Mouse (Mus musculus) liver (tissue): ENCODE measurements at regions not wholly inside any gene's neighbourhood (a gene's known extent, or its start where the extent isn't known, plus 50 kb on each side); places are given as distances from the start of the nearest gene placed in this dataset.

Experiments used
- DNase-seq: peaks from one replicate; pipeline ENCODE4 v3.0.0-alpha.2; 2020; ENCODE audit warnings: mixed read lengths

DNA sequence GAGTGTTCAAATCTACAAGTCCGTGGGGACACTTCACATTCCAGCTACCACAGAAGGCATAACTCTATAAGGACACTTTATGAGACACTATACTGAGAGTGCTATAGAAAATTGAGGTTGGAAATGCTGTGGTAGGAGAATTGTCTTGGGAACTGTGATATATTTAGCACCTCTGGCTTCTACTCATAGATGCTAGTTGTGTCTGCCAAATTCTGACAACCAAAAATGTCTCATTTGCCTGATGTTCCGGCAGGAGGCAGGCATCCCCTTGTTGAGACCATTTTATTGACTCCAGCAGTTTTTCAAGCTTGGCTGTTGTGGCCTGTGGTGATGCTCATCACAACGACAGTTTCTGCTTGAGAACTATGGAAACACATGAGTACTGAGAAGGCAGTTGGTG, 387.9 kb downstream of the Etnk1 start:
- DNase-seq: no peak

DNA sequence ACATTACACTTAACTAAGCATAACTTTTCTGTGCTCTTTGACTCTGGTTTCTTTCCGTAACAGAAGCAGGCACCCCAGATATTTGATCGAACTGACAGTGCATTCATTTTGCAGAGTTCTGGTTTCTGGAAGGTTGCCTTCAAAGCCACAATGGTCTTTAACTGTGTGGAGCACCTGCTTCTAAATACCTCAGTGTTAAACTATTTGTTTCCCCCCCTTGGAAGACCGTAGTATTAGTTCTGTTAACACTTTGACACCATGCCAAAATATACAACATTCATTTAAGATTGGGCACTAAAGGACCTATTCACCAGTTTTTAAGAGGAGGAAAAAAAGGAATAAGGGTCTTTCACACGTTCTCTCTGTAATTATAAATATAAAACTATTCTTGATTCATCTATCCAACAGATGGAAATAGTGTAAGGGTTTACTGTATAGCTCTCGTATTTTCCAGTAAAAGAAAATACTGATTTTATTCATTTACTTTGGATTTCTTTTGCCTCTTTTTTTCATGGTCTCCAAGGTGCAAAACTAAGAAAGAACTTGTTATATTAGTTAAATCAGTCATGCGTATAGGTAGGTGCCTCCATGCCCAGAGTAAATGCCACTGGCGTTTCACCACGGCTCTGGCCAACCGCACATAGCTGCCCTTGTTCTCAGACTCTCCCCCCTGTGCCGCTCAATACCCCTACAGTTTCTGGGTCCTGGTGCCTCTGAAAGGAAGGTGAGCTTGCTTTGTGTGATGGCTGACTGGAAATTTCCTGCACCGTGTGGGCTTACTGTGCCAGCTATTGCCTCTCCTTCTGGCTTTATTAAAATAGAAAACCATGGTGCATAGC, 391.2 kb downstream of the Etnk1 start:
- no peak for DNase-seq

DNA sequence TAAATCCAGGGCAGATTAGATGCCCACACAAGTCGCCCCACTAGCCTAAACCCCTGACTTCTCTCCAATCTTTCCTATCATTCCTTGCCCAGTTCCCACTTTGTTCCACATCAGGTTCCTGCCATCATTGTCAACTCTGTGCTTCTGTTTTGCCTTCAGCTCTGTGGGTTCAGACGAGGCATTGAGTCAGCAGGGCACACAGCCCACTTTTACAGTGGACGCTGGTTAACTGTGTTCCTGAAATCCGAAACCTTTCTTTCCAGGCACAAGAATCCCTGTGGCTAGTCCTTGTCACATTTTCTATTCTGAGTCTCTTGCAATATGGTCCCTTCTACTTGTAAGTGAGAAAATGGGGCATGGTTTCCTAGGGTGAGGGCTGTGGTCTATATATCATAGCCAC, 392.3 kb downstream of the Etnk1 start:
- no peak for DNase-seq

DNA sequence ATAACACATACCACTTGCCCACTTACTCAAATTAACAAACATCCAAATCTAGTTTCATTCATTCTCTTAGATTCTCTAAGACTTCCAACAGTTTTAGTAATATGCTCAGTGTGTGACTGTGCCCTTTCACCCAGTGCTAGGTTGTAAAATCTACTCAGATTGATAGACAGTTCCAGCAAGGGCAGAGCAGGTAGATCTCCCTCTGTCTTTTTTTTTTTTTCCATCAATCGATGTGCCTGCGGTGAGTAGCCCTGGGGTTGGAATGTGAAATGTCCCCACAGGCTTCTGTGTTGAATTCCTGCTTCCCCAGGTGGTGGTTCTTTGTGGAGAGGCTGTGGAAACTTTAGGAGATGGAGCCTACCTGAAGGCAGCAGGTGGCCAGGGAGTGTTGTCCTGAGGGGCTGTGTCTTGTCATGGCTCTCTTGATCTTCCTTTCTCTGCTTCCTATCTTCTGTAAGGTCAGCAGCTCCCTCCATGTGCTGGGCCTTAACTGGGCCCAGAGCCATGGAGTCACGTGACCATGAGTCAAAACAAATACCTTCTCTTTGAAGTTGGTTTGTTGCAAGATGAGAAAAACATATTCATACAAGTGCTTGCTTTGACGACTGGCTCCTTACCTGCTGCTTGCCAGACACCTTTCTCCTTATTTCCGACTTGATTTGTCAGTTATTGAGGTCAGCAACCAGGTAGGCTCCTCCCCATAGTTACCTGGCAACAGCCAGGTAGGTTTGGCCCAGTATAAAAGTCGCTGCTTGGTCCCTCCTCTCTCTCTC, 394.5 kb downstream of the Etnk1 start:
- DNase-seq: no peak

DNA sequence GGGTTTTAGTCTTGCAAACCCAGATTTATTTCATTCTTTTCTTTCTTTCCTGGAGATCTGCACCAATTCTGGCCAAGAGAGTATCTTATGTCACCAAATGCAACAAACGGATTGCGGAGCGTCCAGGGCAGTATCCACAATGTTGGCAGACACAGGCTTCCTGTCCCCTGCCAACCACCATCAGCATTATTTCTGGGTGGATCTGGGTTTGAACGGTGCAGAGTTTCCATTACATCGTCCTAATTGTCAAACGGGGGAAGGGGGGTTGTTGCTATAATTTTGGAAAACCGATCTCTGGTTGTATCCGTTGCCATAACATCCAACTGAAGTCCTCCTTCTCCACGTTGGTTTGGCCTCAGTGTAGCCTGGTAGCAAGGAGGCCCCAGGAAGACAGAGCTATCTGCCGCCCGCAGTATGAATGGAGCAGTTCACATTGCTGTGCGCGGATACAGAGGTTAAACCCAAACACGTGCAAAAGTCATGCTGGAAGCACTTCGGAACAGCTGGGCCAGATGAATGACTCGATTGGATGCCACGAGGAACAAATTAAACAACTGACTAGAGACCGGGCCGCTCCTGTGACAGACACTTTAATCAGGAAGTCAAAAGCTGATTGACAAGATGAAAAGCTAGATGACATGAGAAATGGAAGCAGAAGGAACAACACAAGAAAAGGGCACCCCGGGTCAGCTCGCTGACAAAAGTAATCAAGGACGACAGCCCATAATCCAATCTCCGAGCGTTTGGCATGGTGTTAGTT, 404.5 kb downstream of the Etnk1 start:
- no peak for DNase-seq

DNA sequence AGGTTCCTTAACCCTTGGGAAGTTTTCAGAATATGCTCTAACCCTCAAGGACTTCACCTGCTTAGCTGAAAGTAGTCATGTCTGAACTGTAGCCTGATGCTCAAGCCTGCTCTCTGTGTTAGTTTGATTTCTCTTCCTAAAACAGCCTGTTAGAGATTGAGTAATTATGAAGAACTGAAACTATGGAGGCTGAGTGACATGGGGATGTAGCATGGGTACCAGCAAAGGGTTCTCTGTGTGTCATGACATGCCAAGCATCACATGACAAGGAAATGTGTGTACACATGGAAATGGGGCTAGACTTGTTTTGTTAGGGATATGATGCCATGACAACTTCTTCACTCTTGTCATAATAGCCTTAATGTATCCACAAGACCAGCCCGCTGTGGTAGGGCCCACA, 412.2 kb downstream of the Etnk1 start:
- DNase-seq: no peak

DNA sequence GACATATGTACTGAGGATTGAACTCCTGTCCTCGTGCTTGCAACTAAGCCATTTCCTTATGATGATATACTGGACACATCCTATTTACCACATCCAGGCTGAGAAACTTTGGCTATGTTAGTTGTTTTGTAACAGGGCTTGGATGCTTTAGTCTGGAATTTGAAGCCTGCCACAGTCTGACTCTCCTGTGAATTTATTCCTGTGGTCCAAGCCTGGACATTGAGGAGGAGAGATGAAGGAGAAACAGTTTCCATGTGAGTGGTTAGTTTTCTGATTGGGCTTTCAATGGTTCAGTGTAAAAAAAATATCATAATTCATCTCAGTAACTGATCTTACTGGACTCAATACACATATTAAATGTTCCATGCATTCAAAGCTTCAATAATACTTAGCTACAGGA, 422.6 kb downstream of the Etnk1 start:
- no peak for DNase-seq

DNA sequence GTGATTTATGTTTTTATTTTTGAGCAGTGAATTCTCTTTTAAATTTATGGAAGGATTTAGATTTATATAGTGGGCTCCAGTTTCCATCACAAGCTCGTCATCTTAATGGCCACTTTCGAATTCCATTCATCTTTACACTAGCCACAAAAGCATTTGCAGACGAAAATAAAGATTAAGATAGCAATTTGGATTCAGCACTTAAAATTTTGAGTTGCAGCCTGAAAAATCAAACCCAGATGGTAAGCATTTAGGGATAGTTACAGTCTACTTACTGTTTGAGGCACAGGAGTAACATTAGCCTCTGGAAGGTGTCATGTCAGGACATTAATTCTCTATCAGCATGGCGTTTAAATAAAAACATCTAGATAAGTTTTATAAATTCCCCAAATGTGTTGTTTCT, 423.2 kb downstream of the Etnk1 start:
- no peak for DNase-seq

DNA sequence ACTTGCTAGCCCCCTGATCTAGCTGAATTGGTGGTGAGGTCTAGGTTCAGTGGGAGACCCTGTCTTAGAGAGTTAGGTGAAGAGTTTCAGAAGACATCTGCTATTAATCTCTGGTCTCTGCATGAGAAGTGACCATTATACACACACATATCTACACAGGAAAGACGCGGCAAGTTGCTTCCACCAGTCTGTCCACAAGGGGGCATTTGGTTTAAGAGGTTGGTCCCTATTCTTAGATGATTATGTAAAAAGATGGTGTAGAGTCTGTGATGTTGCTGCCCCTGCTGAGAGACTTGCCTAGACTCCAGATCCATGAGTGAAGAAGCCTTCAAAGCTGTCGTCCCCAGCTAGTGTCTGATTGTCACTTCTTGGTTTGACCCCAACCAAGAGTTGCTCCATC, 425.5 kb downstream of the Etnk1 start:
- no peak for DNase-seq

DNA sequence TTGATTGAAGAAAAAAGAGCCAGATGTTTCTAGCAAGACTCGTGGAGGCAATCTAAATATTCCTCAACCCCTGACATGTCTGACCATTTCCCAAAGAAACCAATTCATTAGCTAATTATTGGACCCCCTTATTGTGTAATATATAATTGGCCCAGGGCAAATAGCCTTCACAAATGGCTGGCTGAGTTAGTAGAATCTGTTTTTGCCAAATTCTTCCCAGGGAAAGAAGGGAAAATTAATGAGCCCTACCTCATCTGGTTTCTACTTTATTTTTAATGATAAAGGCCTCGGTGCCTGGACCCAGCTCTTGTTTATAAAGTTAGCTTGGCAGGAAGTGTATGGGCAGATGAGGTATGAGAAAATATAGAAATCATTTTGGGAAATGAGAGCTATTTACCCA, 428.5 kb downstream of the Etnk1 start:
- DNase-seq: no peak

DNA sequence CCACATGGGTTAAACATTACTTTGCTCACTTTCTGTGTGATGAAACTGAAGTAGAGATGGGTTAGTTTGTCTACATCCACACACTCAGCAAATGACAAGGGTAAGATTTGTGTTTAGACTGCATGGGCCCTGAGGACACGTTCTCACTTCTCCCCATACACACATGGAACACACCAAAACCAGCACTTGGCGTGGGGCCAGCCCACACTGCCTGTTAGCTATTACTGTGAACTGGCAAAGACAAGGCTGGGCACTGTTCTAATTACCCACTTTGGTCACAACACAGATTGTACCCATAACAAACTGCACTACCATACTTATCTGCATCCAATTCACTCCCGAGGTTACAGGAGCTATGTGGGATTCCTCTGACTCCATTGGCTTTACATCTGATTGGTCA, 430.4 kb downstream of the Etnk1 start:
- DNase-seq: no peak

DNA sequence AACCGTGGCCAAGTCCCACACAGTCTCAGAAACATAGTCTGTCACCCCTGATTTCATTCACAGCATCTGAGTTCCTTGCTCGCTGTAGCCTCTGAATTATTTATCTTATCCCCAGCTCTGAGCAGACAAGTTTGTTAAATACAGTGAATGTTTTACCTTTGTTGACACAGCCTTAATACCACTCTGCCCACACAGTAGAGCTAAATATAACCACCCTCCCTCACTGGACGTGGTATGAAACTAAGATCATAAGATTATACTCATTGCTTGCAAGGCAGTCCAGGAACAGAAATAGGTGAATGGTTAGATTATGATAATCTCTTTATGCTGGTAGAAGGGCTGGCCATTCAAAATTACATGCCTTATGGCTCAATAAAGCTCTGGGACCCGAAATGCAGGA, 431.9 kb downstream of the Etnk1 start:
- DNase-seq: no peak

DNA sequence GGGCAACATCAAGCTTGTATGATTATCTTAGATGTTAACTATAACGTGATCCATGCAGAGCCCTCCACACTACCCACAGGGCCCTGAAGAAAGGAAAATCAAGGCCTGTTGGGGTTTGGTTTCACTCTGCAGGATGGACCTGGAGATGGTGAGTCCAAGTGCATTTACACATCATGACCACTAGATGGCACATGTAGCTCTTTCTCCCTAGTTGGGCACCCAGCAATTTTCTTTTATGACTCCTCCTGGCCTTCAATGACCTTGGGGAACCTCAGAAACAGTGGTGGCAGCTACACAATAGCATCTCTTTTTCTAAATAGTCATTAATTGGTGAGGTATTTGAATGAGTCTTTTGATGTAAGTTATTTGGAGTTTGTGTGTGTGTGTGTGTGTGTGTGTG, 442.1 kb downstream of the Etnk1 start:
- no peak for DNase-seq

DNA sequence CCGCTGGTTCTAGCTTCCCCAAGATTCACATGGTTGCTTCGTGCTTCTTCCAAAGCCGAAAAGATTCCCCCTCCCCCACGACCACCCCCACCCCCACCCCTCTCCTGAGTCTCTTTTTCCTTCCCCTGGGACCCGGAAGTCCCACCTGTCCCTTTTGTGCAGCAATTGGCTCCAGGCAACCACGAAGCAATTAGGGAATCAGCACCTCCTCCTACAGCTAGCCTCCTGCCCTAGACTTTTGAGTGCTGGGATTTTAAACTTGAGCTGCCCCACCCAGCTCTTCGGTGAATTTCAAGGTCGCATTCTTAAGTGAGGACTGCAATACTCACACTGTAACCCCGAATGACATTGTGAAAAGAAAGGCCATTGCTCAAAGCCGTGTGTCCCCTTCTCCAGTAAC, 445.9 kb downstream of the Etnk1 start:
- DNase-seq: no peak

DNA sequence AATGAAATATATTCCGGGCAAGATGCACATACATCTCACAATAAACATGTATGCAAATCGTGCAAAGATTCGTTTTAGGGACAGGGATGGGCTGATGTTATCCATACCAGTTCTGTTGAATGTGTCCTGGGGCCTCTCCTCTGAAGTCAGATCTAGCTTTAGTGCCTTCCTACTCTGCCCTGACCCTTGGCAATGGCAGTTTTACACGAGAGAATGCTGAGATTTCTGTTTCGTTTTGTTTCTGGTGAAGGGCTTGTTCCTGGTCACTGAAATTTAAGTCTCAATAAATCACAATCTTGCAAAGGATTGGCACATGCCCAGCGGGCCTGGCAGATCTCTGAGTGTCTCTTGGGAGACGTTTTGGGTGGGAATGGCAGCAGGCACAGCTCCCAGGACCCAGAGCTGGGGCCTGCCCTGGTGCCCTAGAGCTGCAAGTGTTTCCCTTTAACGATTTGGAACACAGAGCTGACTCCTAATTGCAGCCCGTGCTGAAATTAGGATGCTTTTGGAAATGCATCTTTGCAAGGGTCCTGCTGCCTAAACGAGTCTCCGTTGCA, 447.5 kb downstream of the Etnk1 start:
- DNase-seq: no peak

DNA sequence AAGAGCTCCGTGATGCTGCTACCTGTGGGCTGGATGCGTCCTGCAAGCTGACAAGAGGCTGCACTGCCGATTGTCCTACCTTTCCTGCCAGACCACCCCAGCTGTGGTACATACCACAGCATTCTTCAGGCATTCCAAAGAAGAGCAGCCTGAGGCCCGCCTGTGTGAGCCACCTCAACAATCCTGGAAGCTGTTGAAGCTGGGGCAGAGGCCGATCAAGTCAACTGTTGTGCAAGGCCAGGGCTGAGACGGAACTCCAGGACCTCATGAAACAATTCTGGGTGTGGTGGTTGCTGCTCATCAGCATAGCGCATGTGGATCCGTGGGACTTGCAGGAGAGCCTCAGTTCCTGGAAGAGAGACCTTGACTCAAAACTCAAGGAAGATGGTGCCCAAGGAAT, 448.3 kb downstream of the Etnk1 start:
- no peak for DNase-seq

DNA sequence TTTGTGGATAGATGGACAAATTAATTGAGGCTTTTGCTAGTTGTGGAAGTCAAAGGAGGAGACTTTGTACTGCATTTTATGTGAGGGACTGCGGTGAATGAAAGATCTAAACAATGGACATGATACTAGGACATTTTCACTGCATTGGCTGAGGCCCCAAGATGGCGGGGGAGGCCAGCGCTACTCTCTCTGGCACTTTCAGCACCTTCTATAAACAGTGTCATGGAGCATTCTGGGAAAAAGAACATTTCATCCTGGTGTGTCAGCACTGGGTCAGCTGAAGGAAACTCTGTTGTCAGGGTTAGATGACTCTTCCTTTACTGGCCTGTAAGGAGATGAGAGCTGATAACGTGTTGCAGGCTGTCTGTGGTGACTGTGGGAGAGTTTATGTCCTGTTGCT, 449.4 kb downstream of the Etnk1 start:
- no peak for DNase-seq

DNA sequence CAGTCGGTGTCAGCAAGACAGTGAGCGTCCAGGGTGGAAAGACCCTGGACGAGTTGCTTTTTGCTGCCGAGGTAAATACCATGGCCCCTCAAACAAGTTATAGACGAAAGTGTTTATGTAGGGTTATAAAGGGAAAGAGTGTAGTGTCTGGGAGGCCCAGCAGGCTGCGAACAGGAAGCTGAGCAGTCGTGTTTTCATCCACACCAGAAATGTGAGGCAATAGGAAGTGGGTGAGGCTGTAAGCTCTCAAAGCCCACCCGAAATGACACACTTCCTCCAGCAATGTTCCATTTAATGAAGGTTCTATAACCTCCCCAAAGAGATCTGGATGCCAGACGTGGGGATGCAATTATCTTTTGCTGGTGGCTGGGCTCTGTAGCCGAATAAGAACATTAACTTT, 451.5 kb downstream of the Etnk1 start:
- DNase-seq: no peak

DNA sequence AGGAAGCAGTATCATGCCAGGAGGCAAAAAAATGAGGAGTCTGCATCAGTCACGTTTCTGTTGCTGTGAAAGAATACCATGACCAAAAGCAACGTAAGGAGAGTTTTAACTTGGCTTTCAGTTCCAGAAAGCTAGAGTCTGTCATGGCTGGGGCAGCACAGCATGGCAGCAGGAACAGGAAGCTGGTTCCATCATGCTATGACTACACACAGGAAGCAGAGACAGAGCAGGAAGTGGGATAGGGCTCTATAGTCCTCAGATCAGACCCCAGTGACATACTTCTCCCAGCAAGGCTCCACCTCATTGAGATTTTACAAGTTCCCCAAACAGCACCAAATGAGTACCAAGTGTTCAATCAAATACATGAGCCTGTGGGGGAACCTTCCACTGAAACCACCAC, 453.6 kb downstream of the Etnk1 start:
- DNase-seq: no peak

DNA sequence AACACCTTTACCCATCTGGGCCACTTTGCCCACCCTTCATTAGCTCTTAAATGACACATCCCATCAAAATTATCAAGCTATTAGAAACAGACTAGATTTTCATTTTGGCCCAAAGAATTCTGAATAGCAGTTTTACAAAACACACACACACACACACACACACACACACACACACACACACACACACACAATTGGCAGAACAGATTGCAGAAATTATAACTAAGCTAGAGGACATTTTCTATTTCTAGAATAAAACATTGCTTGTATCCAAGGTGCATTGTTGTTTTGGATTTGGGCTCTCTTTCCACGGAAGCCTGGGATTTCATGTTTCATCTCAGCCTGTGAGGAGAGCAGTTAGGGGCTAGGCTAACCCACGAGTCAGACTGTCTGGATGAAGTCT, 455.1 kb downstream of the Etnk1 start:
- no peak for DNase-seq

DNA sequence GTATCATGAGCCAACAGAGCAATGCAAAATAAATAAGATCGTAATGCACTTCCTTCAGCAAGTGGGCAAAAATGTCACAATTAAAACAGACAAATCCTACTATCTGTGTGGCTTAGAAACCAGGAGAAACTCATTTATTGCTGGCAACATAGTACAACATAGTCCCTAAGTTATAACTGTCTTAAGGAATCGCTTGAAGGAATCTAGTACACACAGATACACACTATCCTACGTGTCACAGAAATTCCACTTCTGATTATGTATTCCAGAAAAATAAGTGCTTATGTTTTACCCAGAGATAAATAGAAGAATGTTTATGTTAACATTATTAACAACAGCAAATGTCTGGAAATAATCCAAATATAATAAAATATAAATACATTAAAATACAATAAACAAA, 457.9 kb downstream of the Etnk1 start:
- DNase-seq: no peak

DNA sequence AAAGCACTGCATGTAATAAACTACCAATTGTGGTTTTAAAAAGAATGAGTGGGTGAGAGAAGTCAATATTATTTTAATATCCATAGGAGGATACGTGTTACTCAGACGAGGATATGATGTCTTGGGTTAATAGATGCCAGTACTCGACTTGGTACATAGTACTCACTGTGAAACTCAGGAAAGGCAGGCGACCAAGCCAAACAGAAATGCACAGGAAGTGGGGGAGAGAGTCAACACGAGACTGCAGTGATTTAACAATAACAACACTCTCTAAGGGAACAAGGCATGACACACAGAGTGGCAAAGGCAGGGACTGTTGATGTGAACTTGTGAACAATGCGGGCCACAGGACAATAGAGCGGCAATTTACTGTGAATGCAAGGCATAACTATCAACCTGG, 464.6 kb downstream of the Etnk1 start:
- no peak for DNase-seq

DNA sequence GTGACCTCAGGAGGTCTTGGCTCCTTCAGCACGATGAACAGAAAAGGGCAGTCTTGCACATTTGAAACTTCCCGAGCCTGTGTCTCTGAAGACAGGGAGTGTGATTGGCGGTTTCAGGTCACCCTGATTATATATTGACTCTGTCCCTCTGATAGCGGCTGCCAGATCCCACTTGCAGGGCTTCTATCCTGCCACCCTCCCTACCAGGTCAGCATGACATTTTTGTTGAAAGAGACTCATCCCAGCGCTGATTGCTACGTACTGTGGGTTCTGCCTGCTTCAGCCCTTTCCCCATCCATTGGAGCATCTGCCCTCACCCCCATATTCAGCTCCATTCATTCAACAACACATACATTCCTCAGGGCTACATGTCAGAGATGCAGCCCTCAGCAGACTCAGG, 466.7 kb downstream of the Etnk1 start:
- peak; percentile 7 for DNase-seq

DNA sequence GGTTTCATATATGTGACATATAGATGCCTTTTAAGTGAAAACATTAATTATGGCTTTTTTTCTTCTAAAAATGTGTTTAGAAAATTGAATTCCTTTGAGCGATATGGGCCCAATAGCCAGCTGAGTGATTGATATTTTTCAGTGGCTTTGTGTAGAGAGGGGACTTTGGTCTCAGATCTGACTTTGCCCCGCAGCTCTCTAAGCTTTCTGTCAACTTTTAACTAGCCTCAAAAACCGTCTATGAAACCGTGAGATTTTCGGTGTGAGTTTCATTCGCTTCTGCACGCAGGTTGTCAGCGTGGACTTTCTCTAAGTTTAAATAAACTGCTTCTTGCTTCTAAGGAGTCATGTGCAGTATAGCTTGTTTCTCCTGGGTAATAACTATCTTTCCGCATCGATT, 467.3 kb downstream of the Etnk1 start:
- DNase-seq: no peak
